Mouse (Mus musculus): ENCODE data around the gene Dtx2. TPM values are rescaled to one million over a fixed set of nuclear protein-coding genes. Genes with fewer than 3 reads are reported as not detected.

Gene Dtx2
- total RNA-seq, 2 experiments from 2014 or later, result 16.6 to 19.2 TPM

DNA sequence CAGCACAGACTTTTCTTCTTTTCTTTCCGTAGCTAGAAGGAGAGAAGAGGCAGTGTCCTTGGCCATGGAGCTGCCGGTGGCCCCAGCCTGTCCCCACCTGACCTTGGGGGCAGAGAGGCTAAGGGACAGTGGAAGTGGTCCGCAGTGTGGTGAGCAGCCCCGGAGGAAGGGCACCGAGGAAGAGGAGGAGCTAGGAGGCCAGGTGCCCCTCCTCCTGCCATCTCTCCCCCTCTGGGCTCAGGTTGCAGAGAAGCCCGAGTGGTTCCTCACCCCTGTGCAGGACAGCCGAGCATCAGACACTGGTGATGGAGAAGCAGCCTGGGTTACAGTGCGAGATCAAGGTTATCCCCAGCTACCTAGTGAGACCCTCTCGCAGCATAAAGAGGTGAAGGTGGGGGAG, 20.2 kb upstream of the Dtx2 start, which contains the start of gene Ssc4d:
Gene Ssc4d (minus strand): TSS at position 167 of the 400 bp plus-strand sequence.
- no peak for DNase-seq

DNA sequence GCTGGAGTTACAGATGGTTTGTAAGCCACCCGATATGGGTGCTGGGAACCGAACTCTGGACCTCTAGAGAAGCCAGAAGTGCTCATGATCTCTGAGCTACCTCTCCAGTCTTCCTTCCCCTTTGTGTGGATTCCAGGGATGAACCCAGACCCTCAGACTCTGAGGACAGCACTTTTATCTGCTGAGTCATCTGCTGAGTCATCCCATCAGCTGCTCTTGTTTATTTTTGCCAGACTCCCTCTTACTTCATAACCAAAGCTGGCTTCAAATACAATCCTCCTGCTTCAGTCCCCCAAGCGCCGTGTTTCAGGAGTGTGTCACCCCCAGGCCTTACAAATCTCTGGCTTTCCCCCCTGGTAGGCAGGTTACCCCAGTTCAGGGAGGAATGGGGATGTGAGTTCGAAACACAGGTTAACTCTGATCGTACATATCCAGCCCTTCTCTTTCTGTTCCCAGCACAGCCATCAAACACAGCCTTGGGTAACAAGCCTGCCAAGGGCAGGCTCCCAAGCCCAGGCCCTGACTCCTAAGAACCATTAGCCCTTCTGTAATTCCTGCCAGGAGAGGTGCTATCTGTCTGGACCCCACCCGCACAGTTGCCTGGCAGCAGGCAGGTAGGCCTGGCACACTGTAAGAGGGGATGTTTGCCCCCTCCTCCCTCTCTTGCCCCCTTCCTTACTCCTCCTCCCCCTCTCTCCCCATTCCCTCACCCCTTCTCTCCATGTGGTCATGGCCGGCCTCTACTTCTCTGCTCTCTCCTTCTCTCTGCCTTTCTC, 18.5 kb upstream of the Dtx2 start:
- DNase-seq, result no peak

DNA sequence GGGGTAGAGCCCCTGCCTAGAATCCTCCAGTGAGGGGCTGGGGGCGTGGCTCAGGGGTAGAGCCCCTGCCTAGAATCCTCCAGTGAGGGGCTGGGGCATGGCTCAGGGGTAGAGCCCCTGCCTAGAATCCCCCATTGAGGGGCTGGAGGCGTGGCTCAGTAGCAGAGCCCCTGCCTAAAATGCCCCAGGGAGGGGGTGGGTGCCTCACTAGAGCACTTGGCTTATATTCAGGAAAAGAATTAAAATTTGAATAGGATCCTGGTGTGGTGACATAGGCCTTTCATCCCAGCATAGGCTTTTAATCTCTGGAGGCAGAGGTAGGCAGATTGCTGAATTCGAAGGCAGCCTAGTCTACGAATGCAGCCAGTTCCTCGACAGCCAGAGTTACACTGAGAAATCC, 15.2 kb upstream of the Dtx2 start:
- no peak for DNase-seq

DNA sequence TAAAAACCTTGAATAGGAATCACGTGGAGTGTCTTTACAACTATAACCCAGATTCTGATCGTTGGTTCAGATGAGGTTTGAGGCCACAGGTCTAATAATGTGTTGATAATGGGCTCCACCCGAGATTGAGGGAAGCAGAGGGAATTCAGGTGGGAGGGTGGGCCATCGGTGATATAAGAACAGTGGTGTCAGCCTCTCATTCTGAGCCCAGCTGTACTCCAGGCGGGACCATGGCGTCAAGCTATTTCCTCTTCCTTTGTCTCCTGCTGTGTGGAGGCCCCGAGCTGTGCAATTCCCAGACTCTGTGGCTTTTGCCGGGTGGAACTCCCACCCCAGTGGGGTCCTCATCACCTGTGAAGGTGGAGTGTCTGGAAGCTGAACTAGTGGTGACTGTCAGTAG, 14.7 kb upstream of the Dtx2 start, which contains the start of gene Zp3:
Gene Zp3 (plus strand): TSS at position 196 of the 400 bp plus-strand sequence.
- no peak for DNase-seq

DNA sequence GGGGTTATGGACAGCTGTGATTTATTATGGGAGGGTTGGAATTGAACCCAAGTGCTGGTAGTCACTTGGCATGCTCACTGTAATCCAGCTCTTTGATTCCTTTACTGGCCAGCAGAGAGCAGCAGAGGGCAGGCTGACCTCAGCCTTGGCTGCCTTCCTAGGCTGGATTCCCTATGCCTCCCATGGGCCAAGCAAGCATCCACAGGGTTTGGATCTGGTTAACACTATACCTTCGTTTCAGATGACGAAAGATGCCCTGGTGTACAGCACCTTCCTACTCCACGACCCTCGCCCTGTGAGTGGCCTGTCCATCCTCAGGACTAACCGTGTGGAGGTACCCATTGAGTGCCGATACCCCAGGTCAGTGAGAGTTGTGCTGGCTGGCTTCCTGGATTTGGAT, 12.2 kb upstream of the Dtx2 start:
- DNase-seq, result peak; percentile 78

DNA sequence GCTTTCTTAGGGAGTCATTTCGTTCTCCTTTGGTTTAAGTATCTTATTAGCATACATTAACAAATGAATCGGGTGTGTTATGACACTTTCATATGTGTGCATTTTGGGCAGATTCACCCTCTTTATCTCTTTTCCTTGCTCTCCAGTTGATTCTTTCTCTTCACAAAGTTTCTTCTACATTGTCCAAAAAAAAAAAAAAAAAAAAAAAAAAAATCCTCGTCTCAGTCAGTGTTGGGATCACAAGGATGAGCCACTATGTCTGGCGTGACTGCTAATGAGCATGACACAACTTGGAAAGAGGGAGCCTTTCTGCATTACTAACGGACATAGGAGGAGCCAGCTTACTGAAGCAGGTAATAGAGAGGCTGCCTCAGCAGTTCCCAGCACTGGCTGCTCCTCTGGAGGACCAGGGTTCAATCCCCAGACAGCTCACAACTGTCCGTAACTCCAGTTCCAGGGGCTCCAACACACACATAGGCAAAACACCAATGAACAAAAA, 10.0 kb upstream of the Dtx2 start:
- DNase-seq, result no peak

DNA sequence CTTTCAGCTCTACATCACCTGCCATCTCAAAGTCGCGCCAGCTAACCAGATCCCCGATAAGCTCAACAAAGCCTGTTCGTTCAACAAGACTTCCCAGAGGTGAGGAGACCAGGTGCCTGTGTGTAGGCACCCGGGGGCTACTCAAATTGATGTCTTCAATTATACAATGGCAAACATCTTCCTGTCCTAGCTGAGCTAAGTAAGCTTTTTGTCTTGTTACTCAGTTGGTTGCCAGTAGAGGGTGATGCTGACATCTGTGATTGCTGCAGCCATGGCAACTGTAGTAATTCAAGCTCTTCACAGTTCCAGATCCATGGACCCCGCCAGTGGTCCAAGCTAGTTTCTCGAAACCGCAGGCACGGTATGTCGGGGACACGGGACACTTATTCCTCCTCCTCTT, 7.4 kb upstream of the Dtx2 start:
- DNase-seq, result peak; percentile 34

DNA sequence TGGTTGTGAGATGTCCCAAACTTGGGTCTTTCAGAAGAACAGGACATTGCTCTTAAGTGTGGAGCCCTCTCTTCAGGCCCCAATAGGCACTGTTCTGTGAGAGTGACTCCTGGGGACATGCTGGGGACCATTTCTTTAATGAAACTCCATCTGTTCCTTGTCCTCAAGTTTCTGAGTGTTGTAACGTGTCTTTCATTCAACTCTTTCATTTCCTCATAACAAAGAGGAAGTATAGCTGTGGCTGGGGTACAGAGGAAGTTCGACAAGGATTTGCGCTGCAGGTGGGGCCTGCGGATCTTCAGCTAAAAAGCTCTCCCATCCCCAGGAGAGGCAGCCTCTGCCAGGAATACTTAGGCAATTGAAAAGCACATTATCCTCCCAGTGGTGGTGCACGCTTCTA, 4.0 kb upstream of the Dtx2 start:
- no peak for DNase-seq

DNA sequence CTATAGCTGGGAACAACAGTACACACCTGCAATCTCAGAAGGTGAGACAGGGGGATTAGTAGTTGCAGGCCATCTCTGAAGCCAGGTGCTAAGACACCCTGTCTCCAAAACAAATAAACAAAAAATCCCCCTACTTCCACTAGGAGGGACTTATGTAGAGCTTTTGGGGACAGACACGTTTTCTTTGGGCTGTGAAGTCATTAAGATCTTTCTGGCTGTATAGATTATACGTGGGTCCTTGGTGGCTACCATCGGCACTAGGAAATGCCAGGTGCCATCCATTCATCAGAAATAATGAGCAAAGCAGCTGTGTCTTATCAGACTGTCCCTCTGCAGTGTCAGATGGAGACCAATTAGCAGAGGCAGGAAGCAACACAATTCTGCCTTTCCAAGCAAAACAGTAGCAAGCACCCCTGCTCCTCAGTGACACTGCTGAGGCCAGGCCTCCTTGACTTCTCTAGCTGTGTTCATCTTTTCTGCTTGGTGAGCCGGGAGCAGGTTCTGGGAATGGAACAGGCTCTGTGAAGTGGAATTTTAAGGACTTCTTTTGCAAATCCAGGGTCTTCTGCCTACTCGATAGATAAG, 1.1 kb upstream of the Dtx2 start:
- DNase-seq, result no peak

DNA sequence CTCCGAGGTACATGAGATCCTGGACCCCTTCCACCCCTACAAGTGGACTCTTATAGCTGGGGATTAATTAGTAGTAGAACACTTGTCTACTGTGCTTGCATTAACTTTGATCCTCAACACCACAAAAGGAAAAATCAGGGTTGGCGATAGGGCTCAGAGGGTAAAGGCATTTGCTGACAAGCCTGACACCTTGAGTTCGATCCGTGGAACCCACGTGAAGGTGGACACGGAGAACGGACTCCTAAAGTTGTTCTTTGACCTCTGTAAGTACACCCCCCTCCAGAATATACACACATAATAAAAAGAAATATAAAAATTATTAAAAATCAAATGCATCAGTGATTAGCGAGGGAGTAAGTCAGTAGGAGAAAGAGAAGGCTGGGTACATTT, 270 bp upstream of the Dtx2 start:
- no peak for DNase-seq

DNA sequence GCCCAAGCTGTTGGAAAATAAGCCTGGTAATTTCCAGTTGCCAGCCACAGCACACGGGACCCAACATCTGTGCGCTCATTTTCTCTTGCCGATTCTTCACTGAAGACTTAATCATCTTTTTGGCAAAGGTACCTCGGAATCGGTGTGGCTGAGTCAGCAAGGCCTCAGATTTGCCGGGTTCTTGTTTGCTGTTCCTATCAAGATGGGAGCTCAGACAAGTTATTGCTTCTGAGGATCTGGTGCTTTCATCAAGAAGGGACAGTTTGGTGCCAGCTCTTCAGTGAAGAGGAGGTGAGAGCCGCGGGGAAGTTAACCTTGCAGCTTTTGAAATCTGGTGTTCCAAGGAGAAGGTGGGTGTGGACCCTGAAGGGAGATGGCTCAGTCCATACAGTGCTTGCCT, 1.6 kb downstream of the Dtx2 start:
- DNase-seq, result no peak

DNA sequence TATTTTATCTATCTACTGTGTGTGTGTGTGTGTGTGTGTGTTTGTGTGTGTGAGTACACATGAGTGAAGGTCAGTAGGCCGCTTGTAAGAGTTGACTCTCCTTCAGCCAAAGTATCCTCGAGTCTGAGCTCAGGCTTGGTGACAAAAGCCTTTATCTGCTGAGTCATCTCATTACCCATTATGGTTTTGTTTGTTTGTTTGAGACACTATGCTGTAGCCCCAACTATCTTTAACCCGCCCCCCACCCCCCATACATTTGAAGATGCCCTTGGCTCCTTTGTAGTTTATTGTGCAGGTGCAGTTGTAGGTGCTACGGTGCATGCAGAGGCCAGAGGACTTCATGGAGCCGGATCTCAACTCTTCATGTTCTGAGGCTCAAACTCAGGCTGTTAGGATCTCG, 6.6 kb downstream of the Dtx2 start:
- no peak for DNase-seq

DNA sequence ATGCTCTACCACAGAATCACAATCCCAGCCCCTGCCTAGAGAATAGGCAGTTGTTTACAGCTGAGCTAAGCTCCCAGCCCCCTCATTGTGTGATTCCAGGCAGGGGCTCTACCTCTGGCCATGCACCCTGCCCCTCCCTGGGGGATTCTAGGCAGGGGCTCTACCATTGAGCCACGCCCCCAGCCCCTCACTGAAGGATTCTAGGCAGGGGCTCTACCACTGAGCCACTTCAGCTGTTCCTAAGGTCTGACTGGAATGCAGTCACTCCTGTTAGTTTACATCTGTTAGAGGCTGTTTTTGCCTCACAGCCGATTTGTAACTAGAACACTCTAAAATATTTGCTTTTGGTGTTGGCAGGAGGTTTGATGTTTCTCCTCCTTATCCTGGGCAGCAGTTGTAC, 7.7 kb downstream of the Dtx2 start:
- DNase-seq, result no peak

DNA sequence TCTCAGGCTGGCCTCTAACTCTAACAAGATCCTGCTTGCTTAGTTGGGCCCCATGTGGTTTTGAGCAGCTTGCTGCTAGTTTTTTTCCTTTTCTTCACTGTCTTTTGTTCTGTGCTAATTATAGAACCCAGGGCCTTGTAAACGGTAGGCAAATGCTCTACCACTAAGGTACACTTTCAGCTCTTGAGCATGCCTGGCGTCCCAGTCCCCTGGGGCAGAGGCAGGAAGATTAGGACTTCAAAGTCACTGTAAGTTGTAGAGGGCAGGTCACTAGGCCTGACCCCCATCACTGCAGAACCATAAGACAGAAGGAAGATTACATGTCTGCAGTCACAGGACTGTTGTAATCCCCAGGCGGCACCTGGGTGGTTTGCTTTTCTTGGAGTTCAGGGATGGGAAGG, 8.2 kb downstream of the Dtx2 start:
- DNase-seq, result no peak

DNA sequence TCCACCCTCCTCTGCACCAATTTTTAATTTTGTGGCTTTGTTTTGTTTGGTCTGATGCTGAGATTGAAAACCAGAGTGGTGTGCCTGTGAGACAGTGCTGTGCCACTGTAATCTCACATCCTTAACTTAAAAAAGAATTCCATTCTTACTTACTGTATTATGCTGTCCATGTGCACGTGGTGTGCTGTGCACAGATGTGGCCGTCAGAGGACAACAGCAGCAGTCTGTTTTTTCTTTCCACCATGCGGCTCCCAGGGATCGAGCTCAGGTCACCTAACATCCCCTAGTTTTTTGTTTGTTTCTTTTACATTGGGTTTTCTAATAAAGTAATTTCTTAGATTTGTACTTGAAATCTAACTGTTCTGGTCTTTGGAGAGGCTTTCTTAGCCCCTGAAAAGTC, 9.9 kb downstream of the Dtx2 start:
- no peak for DNase-seq

DNA sequence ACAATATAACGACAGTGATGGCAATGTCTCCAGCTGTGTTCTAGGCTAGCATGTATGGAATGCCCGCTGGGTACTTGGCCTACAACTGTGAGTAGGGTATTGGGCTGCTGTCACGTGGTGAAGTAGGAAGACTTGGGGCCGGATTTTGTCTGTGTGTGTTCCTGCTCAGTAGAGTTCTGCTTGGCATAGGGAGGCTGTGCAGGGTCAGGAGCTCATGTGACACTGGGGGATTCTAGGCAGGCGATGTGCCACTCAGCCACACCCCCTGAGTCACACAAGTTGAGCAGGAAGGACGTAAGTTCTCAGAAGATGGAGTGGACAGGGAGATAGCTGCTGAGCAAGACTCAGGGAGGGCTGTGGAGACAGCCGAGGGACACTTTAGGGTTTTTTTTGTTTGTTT, 13.1 kb downstream of the Dtx2 start:
- DNase-seq, result peak; percentile 32

DNA sequence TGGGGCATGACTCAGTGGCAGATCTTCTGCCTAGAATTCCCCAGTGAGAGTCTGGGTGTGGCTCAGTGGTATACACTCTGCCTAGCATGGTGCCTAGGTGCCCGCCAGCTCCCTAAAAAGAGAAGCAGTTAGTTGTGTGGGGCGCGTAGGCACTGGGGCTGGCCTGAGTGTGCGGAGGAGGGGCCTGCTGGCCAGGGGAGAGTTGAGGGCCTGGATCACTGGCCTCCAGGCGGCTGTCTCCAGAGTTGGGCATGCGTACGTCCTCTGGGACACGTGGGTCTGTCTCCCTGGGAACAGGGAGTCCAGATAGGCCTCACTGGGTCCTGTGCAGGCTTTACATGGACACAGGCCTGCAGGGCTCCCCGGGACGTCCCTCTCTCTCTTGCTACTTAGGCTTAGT, 20.3 kb downstream of the Dtx2 start:
- peak; percentile 67 for DNase-seq

DNA sequence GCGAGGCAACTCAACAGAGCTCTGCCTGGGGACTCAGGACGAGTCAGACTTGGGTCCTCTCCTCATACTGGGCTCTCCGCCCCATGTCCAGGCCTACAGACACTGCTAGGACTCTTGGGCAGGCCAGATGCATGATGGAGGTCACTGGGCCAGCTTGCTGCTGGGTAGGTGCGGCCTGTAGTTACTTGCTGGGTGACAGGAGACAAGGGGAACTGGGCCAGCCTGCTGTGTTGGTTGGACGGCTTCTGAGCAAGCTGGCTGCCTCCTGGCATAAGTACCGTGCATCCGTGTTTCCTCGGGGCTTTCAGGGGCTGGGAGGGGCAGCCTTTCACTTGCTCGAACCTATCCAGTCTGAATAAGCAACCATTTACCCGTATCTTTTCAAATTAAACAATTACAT, 21.0 kb downstream of the Dtx2 start:
- peak; percentile 54 for DNase-seq

DNA sequence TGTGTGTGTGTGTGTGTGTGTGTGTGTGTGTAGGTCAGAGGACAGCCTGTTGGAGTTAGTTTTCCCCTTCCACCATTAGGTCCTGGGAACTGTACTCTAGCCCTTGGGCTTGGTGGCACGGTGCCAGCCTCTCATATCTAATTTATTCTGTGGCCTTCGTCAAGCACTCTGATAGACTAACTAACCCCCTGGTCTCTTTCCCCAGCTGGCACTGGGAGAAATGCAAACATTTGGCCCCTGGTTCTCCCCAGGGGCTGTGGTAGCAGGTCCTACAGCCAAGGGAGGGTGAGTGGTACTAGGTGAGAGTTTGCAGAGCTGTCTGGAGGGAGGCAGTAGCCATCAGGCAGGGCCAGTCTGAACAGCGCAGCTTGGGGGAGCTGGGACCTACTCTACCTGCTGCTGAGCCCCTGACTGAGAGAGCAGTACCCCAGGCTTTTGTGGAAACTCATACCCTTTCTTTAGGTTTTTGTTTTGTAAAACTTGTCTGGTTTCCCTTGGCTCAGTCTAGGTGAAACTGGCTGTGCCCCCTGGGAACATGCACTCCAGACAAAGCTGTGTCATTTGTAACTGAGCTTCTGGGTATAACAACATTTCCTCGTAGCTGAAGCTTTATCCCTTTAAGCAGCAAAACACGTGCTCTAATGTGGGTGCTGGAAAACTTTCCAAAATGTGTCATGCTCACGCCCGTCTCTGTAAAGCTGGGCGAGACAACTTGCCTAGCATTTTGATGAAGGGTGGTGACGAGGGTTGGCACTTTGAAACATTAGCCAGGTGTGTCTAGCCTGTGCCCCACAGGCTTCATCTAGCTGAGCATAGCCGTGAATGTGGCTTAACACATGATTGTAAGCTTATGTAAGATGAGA, 21.6 kb downstream of the Dtx2 start:
- DNase-seq, result peak; percentile 86

DNA sequence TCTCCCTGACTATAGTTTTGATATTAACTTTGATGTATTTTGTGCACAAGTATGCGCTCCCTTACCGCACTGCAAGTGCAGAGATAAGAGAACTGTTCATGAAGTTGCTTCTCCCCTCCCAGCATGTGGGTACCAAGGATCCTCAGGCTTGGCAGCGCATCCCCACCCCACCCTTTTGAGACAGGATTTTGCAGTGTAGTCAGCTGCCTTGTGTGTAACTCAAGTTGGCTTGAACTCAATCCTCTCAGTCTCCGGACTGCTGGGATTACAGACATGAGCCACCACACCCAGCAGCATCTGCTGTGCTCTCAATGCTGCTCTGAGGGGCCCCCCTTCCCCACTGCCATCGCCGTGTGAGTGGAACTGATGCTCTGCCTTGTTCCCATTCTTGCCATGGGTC, 22.7 kb downstream of the Dtx2 start:
- DNase-seq, result no peak

DNA sequence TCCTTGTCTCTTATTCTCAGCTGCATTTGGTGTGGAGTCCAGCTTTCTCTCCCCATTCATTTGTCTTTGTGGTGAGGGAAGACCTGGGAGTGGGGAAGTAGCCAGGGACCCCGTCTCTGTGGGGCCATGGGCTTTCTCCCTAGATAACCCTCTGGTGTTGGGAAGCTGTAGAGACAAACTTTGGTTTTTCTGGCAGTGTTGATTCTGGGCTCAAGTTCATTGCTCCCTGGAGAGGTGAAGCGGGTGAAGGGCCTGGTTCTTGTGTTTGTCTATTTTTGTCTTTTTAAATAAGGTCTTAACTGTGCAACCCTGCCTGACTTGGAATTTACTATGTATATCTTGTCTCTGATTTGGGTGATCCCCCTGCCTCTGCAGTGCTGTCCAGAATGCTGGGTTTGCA, 24.1 kb downstream of the Dtx2 start:
- DNase-seq, result peak; percentile 53

DNA sequence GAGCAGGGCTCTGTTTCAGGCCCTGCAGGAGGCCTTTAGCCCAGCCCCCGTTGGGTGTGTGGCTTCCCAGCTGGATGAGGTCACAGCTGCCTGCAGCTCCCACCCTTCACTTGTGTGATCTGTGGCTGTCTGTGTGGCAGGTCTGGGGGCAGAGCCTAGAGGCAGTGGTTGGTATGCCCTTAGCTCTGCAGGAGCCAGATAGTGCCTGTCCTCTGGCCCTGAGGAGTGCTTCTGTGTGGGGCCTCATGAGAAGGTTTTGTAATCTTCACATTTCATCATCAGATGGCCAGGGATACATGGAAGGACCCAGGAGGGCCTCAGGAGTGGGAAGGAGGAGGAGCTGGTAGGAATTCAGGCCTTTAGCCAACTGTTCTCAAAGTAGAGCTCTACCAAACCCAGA, 25.3 kb downstream of the Dtx2 start:
- DNase-seq, result peak; percentile 46

DNA sequence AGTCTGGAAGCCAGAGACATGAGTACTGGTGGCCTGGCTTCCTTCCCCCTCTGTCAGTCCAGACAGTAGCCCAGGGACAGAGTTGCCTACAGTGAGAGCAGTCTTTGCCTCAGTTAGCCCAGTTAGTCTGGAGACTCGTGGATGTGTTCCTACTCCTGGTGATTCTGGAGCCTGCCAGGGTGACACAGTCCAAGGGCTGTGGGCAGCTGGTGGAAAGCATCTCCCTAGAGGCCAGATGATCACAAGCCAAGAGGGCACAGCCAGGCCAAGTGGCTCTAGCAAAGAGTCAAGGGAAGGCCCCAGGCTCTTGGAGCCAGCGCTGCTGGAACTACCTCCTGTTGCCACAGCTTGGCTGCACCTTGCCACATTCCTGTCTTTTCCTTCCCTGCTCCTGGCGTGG, 31.1 kb downstream of the Dtx2 start:
- peak; percentile 77 for DNase-seq
